Mouse (Mus musculus) c-Kit-negative CD71-positive TER-119-positive erythroid progenitor cells, embryonic 14.5 days (primary cell): ENCODE data around the gene Itgb3.

ENCODE experiments used
- DNase-seq: peaks from one replicate; pipeline ENCODE4 v3.0.0-alpha.2; 2013; ENCODE audit warnings: low read depth, low spot score

Itgb3 gene

DNA sequence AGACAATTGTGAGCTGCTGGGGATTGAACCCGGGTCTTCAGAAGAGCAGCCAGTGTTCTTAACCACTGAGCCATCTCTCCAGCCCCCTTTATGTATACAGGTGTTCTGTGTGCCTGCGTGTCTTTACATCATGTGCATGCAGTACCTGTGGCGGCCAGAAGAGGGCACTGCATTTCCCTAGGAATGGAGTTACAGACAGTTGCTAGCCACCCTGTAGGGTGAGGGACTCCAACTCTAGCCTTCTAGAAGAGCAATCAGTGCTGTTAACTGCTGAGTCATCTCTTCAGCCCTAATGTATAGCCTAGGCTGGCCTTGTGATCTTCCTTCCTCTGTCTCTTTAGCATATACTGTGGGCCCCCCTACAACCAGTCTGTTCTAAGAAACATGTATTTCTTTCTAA, 40.8 kb downstream of the Itgb3 start:
- peak; percentile 34 for DNase-seq

DNA sequence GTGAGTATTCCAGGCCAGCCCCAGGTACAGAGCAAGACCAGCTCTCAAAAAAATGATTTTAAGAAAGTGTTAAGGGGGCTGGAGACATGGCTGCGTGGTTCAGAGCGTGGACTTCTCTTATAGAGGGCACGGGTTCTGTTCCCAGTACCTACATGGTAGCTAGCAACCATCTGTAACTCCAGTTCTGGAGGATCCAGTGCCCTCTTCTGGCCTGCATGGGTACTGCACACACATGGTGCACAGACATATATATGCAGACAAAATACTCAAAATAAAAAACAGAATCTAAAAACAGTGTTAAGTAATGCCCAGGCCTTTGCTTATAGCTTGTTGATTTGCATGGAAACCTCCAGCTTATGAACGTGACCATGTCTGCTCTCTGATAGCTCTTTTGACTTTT, 52.8 kb downstream of the Itgb3 start:
- no peak for DNase-seq

DNA sequence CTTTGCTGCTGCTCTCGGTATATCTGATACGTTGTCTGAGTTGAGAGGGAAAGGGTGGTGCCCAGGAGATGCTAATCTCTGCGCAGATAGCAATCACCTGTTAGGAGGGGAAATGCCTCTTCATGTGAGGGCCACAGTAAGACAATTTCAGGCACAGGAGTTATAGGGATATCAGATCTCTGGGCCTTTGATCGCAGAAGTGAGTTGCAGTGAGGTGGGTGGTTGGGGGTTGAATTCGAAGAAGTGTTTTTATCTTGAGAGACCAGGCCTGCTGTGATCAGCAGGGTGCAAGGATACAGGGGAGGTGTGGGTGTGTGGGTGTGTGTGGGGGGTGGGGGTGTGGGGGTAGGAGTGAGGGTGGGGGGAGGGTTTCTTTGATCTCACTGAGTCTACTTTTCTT, 53.3 kb downstream of the Itgb3 start:
- DNase-seq = no peak

DNA sequence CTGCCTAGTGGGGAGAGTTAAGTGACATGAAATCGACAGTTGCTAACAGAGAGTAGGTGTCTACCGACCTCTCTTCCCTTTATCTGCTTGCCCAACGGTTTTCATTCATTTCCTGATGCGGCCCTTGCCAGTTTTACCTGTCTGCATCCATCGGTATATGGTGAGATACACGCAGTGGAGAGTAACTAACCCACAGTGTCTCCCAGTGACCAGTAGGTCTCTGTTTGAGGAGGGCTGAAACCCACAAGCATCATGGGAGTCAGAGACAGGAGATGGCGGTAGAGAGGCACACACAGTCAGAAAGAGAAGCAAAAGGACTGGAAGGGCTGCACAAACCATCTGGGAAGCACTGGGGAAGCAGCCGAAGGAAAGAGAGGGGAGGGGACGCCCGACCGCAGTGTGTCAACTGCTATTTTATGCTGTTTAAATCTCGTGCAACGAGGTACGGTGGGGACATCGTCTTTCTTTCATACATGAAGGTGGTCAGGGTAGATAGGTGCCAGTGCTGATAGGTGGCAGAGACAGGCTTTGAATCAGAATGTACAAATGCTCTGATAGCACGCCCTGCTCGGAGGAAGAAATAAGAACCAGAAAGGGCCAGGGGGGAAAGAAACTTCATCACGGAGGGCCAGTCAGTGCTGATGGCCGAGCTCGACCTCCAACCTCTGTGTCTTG, 53.9 kb downstream of the Itgb3 start:
- no peak for DNase-seq

DNA sequence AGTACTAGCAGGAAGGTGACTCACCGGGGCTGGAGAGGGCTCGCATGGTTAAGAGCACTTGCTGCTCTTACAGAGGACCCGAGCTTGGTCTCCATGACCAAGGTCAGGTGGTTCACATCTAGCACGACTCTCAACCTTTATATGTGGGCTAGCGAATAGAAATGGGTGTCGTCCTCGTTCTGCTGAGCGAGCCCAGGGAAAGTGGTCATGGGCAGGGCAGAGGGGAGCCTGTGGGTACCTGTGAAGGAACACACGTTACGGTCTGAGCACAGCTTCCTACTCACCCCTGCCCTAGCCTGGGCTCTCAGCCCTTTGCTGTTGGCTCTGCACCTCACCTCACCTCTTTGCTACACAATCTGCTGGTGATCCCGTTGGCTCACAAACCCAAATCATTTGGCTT, 54.8 kb downstream of the Itgb3 start:
- DNase-seq = no peak

DNA sequence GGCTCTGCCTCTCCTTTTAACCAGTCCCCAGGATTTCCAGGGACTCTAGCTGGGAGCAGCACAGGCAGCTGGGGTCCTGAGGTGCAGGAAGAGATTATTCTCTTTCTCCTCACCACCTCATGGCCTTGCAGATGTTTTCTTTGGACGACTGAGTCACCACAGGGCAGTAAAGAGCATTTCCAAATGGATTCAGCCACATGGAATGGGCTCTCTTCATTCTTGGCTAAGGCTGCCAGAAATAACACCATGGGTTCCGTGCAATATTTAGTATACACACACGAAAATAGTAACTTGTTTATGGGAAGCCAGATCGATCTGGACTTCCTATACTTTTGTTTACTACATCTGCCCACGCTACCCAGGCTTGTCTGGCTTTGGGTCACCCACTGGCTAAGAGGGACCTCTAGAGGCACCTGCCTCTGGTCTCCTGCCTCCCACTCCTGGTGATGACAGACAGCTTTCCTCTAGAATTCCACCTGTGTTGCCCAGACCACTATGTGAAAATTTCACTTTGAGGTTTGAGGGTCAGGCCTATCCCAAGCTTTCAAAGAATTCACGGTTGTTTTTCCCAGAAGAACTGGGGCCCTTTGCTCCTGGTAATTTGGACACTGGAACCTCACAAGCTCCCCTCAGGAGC, 55.6 kb downstream of the Itgb3 start:
- DNase-seq = no peak

DNA sequence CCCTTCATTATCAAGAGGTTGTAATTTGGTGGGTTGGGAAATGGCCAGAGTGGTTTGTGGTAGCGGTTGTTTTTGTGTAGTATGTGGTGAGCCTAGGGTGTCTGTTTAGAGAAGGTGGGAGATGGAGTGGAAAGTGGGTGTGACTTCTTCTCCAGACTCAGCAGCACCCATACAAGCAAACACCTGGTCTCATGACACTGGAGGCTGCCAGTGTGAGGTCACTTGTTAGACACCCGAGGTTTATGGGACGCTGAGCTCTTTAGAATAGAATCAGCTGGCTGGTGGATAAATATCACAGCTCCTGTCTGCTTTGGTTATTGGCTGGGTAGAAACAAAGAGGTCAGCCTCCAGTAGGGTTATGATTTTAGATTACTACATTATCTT, 56.1 kb downstream of the Itgb3 start:
- no peak for DNase-seq

DNA sequence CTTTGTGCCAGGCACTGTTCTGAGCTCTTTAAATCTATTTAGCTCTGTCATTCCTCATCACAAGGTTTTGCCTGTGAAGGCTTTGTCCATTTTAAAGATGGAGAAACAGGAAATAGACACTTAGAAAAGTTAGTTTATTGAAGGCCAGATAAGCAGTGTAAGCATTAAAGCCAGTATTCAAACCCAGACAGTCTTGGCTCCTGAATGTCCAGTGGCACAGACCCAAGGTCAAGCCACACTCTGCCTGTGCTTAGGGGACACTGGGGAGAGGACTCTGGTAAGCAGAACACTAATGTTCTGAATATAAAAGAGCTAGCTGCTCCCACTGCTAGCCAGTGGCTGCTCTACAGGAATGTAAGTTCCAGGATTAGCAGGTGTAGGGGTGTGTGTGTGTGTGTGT, 56.6 kb downstream of the Itgb3 start:
- no peak for DNase-seq

DNA sequence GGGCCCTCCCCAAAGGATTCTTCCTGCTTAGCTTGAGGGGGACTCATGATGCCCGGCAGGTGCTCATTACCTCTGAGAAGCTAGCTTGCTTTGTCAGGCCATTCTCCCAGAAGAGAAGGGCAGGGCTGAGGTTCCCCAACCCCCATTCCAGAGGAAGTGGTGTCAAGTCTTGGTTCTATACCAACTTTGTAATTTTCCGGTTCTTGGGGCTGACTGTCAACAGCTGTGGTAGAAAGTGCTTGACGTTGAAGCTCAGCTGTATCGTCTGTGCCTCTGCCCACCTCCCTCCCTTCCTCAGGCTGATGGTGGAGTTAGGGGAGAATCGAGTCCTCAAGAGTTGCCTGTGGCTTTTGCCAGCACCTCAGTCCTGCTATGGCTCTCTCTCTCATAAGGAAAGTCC, 59.6 kb downstream of the Itgb3 start:
- no peak for DNase-seq

DNA sequence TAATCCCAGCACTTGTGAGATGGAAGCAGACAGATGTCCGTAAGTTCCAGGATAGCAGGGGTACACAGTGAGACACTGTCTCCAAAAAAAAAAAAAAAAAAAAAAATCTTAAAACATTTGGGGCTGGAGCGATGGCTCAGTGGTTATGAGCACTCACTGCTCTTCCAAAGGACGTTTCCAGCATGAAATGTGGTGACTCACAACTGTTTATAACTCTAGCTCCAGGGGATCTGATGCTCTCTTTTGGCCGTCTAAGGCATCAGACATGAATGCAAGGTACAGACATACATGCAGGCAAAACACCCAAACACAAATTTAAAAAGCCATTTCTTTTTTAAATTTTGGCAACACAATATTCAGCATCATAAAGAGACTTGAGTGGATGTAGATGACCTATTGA, 65.6 kb downstream of the Itgb3 start:
- DNase-seq = no peak

DNA sequence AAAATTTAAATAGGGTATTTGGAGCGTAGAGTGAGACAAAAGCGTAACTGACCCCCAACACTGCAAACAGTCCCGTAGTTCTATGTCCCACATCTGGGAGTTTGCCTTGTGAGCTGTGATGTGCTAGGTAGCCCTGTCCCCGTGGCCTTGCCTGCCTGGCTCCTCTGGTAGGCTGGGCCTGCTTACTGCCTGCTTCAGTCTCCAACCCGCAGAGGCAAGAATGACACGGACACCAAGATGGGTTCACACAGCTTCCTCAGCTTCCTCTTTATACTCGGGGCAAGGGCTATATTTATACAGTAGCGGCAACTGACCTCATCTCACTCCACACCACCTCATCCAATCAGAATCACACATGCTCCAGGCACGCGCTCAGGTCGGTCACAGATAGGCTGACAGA, 67.0 kb downstream of the Itgb3 start:
- no peak for DNase-seq

DNA sequence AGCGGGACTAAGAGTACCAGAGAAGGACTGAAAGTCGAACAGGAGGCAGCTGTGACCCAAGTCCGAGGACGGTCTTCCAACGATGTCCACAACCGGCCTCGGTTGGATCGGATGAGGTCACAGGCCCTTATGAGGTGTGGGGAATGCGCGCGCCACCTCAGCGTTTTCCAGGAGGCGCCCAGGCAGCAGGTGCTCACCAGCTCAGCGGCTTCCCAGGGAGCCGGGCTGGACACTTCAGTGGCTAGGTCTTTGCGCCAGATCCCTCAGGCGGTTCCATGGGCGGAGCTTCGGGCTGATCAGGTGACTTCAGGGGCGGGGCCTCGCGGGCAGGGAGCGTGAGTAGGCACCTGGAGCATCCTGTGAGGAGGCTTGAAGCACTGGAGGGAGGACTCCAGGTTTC, 77.7 kb downstream of the Itgb3 start, which contains the start of gene Gm11639:
Gm11639 (plus strand) TSS at position 160 of the 400 bp plus-strand sequence.
- peak; percentile 49 for DNase-seq

DNA sequence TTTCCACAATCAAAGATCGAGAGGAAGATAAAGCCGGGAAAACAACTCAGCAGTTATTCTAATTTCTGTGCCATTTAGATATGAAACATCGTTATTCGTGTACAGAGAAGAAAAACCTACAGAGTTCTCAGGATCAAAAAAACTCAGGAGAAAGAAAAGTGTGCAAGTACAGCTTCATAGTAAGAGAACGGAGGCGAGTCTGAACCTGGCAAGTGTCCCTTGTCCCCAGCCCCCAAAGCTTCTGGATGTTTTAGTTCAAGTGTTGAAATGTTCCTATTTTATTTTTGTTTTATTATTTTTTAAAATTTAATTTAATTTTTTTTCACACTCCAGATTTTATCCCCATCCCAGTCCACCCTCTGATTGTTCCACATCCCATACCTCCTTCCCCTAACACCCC, 85.4 kb downstream of the Itgb3 start:
- DNase-seq = no peak

DNA sequence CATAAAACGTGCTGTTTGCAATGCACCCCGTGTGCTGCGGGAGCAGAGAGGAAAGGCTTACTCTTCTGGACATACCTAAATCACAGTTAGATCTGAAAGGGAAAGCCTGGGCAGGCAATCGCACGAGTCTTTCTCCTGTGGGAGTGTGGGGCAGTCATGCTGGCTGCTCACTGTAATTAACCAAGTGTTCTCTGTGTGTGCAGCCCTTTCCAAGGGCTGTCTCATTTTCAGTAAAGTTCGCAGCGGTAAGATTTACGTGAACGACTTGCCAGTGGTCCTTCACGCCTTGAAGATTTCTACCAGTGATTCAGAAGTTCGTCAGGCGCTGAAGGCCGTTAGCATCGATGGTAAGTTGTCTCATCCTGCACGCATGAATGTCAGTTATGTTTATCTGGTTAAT, 96.3 kb downstream of the Itgb3 start:
- no peak for DNase-seq

DNA sequence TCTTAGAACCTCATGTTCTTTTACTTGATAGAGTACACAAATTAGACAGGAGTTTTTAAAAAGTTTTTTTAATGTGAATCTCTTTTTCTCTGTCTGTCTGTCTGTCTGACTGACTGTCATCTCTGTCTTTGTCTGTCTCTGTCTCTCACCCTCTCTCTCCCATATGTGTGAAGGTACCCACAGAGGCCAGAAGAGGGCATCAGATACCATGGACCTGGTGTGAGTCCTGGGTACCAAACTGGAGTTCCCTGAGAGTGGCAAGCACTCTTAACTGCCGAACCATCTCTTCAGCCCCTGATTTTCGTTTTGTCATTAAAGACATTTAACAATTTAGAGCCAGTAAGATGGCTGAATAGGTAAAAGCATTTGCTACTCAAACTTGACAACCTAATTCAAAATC, 99.3 kb downstream of the Itgb3 start:
- no peak for DNase-seq
